Comparison of ENCODE assay signal across 1 mouse cellular context in genomic region chr9:21091707-21092320, GRCm38 (mm10).
A peak's percentile ranks its signal among the peaks of the same experiment; 100 is the strongest.
TF ChIP-seq lines count a peak whose summit lies in the region.

Gm38431 (minus strand) TSS chr9:21091997.
Raver1 (minus strand) TSS chr9:21092008.

TF ChIP-seq in CH12.LX, 34 proteins besides CTCF, POLR2A, EP300 and RAD21 (continued from another document):
- TF ChIP-seq ELF1 (IDR thresholded peaks at IDR 0.05; ENCODE audit: low read depth, low read length) (peak; percentile 81), MEF2A (IDR thresholded peaks at IDR 0.05; ENCODE audit: borderline replicate concordance, low read depth, low read length) (peak; percentile 33), MYC (IDR thresholded peaks at IDR 0.05; ENCODE audit: low read depth, low read length) (peak; percentile 54; the same call in 1 of the 2 replicates), IRF4 (IDR thresholded peaks at IDR 0.05; ENCODE audit: low read depth, low read length) (0 out of 2 replicates have a peak, but pooled peaks have one; percentile 41), E2F4 (IDR thresholded peaks at IDR 0.05; ENCODE audit: insufficient replicate concordance, low read depth, low read length) (peak; percentile 81; the same call in 1 of the 2 replicates), USF1 (IDR thresholded peaks at IDR 0.05; ENCODE audit: low read depth, low read length) (no peak), PAX5 (IDR thresholded peaks at IDR 0.05; ENCODE audit: low read length) (no peak), ETS1 (conservative IDR thresholded peaks at IDR 0.05; ENCODE audit: low read depth, low read length) (peak; percentile 19; the same call in 1 of the 2 replicates), BHLHE40 (IDR thresholded peaks at IDR 0.05; ENCODE audit: low read depth, low read length) (peak; percentile 77), ZKSCAN1 (IDR thresholded peaks at IDR 0.05; ENCODE audit: borderline replicate concordance, low read depth, low read length) (no peak)
